22 mouse cellular contexts compared by ENCODE assay signal in genomic region chr3:102281983-102282382, GRCm38 (mm10).
"Had no signal": no experiment of that assay in that cellular context is flagged by ENCODE, and none has a peak within 500 bp of the region (broad histone marks: within the 10 kb centered on the region; RNA-seq: fewer than 3 reads in every experiment).

No protein-coding gene starts in this region.

- DNase-seq: layer of hippocampus, postnatal 36 days; left cerebral cortex, postnatal 4 days; liver, postnatal 0 days; retina, postnatal 1 day; right cerebral cortex, postnatal 25 days; spleen, adult 18-20 months; thymus, adult 18-20 months; thymus, postnatal 36 days had no signal

- H3K36me3 ChIP-seq: hindbrain, embryonic 13.5 days; intestine, embryonic 15.5 days; limb, embryonic 12.5 days; limb, embryonic 15.5 days; lung, embryonic 15.5 days; midbrain, embryonic 12.5 days; neural tube, embryonic 13.5 days; stomach, embryonic 15.5 days had no signal

- H3K9me3 ChIP-seq: hindbrain, embryonic 13.5 days; intestine, embryonic 15.5 days; limb, embryonic 12.5 days; limb, embryonic 15.5 days; lung, embryonic 15.5 days; midbrain, embryonic 12.5 days; neural tube, embryonic 13.5 days; stomach, embryonic 15.5 days had no signal

- H3K4me3 ChIP-seq: hindbrain, embryonic 13.5 days; intestine, embryonic 15.5 days; limb, embryonic 12.5 days; limb, embryonic 15.5 days; lung, embryonic 15.5 days; midbrain, embryonic 12.5 days; myocyte; neural tube, embryonic 13.5 days; stomach, embryonic 15.5 days had no signal

- ATAC-seq: hindbrain, embryonic 16.5 days; intestine, embryonic 15.5 days; liver, postnatal 0 days; midbrain, embryonic 16.5 days had no signal

- H3K4me2 ChIP-seq: hindbrain, embryonic 13.5 days; intestine, embryonic 15.5 days; limb, embryonic 12.5 days; limb, embryonic 15.5 days; liver, embryonic 11.5 days; lung, embryonic 15.5 days; midbrain, embryonic 12.5 days; neural tube, embryonic 13.5 days; stomach, embryonic 15.5 days had no signal

- H3K27me3 ChIP-seq: hindbrain, embryonic 13.5 days; intestine, embryonic 15.5 days; limb, embryonic 12.5 days; limb, embryonic 15.5 days; lung, embryonic 15.5 days; midbrain, embryonic 12.5 days; neural tube, embryonic 13.5 days; stomach, embryonic 15.5 days had no signal

- H3K27ac ChIP-seq: hindbrain, embryonic 13.5 days; intestine, embryonic 15.5 days; limb, embryonic 12.5 days; limb, embryonic 15.5 days; liver, embryonic 14.5 days; lung, embryonic 15.5 days; macrophage; midbrain, embryonic 12.5 days; neural tube, embryonic 13.5 days; stomach, embryonic 15.5 days had no signal

- H3K4me1 ChIP-seq: hindbrain, embryonic 13.5 days; intestine, embryonic 15.5 days; limb, embryonic 12.5 days; lung, embryonic 15.5 days; midbrain, embryonic 12.5 days; neural tube, embryonic 13.5 days; stomach, embryonic 15.5 days had no signal

- H3K9ac ChIP-seq: hindbrain, embryonic 13.5 days; intestine, embryonic 15.5 days; limb, embryonic 12.5 days; limb, embryonic 15.5 days; liver, embryonic 14.5 days; liver, postnatal 0 days; lung, embryonic 15.5 days; midbrain, embryonic 12.5 days; neural tube, embryonic 13.5 days; stomach, embryonic 15.5 days had no signal
